14 mouse cellular contexts compared by ENCODE assay signal in genomic region chrX:130596631-130597030, GRCm38 (mm10).
"Had no signal": no experiment of that assay in that cellular context is flagged by ENCODE, and none has a peak within 500 bp of the region (broad histone marks: within the 10 kb centered on the region; RNA-seq: fewer than 3 reads in every experiment).

No protein-coding gene starts in this region.

- DNase-seq: kidney, adult 2 months; kidney, postnatal 10 days; kidney, postnatal 36 days; layer of hippocampus, postnatal 36 days; liver, embryonic 13.5 days; lung, adult 2 months; lung, postnatal 14 days; midbrain, embryonic 14.5 days; right cerebral cortex, adult 18-20 months; right cerebral cortex, postnatal 14 days; right cerebral cortex, postnatal 4 days; thymus, adult 2 months; thymus, postnatal 14 days; thymus, postnatal 4 days had no signal
